Mouse (Mus musculus): ENCODE results near the gene Tmem108.

GRCm38 (mm10) chr9:103720021-103720420, 41.6 kb downstream of the Tmem108 start:
- TF ChIP-seq CTCF (IDR thresholded peaks at IDR 0.05; ENCODE audit: control insufficient read depth, insufficient read depth, insufficient read length): no peak
- no peak for TF ChIP-seq MAX (IDR thresholded peaks at IDR 0.05)

Data from C2C12 (cell line).